Mouse (Mus musculus) heart, adult 2 months (tissue): Measurements from ENCODE around the gene Zfp704. TPM values are rescaled to one million over a fixed set of nuclear protein-coding genes. Genes with fewer than 3 reads are reported as not detected.

ENCODE experiments used
- DNase-seq, 2 experiments: peaks; one replicate each; pipeline ENCODE4 v3.0.0; 2021
- H3K27ac ChIP-seq: fragments of 200-600 bp; 2 replicates; pipeline ENCODE4 v1.8.1; 2022
- H3K27me3 ChIP-seq: fragments of 200-500 bp; 2 replicates; pipeline ENCODE4 v1.6.1; 2012; ENCODE audit warnings: mild to moderate bottlenecking, low read length, inconsistent platforms, mixed read lengths; ENCODE audit not compliant: control insufficient read depth, insufficient read depth
- H3K36me3 ChIP-seq: fragments of 200-500 bp; 2 replicates; pipeline ENCODE4 v1.6.1; 2012; ENCODE audit warnings: low read length, inconsistent platforms; ENCODE audit not compliant: control insufficient read depth, insufficient read depth
- H3K4me1 ChIP-seq: fragments of 200-500 bp; 2 replicates; pipeline ENCODE4 v1.6.1; 2011; ENCODE audit warnings: low read length; ENCODE audit not compliant: control insufficient read depth, insufficient read depth
- H3K4me3 ChIP-seq: fragments of 200-600 bp; 2 replicates; pipeline ENCODE4 v1.8.1; 2022
- H3K79me2 ChIP-seq: fragments of 200-500 bp; replicated peaks from 2 replicates; pipeline ENCODE4 v1.6.1; 2012; ENCODE audit warnings: mild to moderate bottlenecking, inconsistent platforms, low read length, moderate library complexity, mixed read lengths; ENCODE audit not compliant: control insufficient read depth, insufficient read depth
- H3K9ac ChIP-seq: fragments of 200-500 bp; 2 replicates; pipeline ENCODE4 v1.6.1; 2012; ENCODE audit warnings: low read depth, mild to moderate bottlenecking, control low read depth, inconsistent platforms, low read length, mixed read lengths
- CTCF ChIP-seq: fragments of 200-600 bp; IDR thresholded peaks from 2 replicates; pipeline ENCODE4 v1.8.1; 2022; ENCODE audit warnings: antibody characterized with exemption, mild to moderate bottlenecking, moderate library complexity
- EP300 ChIP-seq: fragments of 200-500 bp; IDR thresholded peaks from 2 replicates; pipeline ENCODE4 v1.6.1; 2011; ENCODE audit warnings: low read depth, low read length, control low read depth; ENCODE audit not compliant: insufficient read depth
- POLR2A ChIP-seq: fragments of 200-500 bp; IDR thresholded peaks from 2 replicates; pipeline ENCODE4 v1.6.1; 2011; ENCODE audit warnings: mild to moderate bottlenecking, low read depth, low read length, control low read depth; ENCODE audit not compliant: insufficient read depth
- WGBS: fragments of 180-500 bp; shearing (Covaris S2); methylation state at CpG from one replicate; pipeline ENCODE4 v1.1.7; 2018; 5-methylcytosine and 5-hydroxymethylcytosine counted together
- intact Hi-C: fragments of 180-260 bp; cut with DNase I; formaldehyde crosslinking; loops from one replicate; pipeline ENCODE4 v1.15.1; 2025
- polyA plus RNA-seq: library from polyadenylated mRNA; depleted of rRNA; stranded (reverse); fragments of >200 nt; gene quantifications from 2 replicates; pipeline ENCODE4 v1.2.3, GENCODE M21; 2012
- total RNA-seq, 2 experiments: library from RNA; stranded (reverse); gene quantifications; 2 replicates each; pipeline ENCODE4 v1.2.3; 2021

Gene Zfp704
- total and polyA plus RNA-seq, 3 experiments: 3.3 to 14.2 (median 13.4) TPM

- no peak for TF ChIP-seq EP300
- peak; percentile 82 for TF ChIP-seq CTCF
- H3K9ac ChIP-seq: no peak overlapping the region
- intact Hi-C loops: loop anchor here (1.0 to 5.0 kb wide), 5 partner anchors 66 to 499 kb away; no protein-coding TSS in a partner anchor
- H3K36me3 ChIP-seq: no peaks in the 10 kb centered on the region
- H3K4me1 ChIP-seq: peaks cover 2% of the 10 kb centered on the region
- no peaks in the 10 kb centered on the region for H3K79me2 ChIP-seq
- no peak overlapping the region for H3K27ac ChIP-seq
- 36% methylated on average over 3 of the region's 3 CpGs for WGBS
- H3K27me3 ChIP-seq: no peaks in the 10 kb centered on the region
- no peak overlapping the region for H3K4me3 ChIP-seq
- peak; percentile 47 to 65 for DNase-seq
Measured at GRCm38 (mm10) chr3:9466287-9466686, 143.6 kb downstream of the Zfp704 start.

DNA sequence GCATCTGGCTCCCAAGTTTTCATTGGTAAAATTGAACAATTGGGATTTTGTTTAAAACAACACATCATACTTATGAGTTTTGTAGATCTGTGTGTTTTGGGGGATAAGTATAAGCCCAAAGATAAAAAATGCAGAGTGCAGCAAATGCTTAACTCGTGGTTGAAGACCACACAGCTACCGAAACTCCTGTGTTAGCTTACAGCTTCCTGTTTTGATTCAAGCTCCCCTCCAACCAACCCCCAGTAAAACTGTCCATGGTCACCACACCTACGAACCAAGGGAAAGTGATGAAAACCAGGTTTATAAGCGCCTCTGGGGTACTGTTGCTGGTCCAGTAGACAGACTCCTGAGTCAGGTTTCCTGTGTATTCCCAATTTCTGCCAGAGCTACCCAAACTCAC, 144.2 kb downstream of the Zfp704 start:
- Histone ChIP-seq H3K9ac (no peak overlapping the region), H3K27ac (no peak overlapping the region), H3K4me3 (no peak overlapping the region), H3K36me3 (no peaks in the 10 kb centered on the region), H3K4me1 (peaks cover 4% of the 10 kb centered on the region), H3K79me2 (no peaks in the 10 kb centered on the region), H3K27me3 (no peaks in the 10 kb centered on the region)
- TF ChIP-seq EP300 (no peak), CTCF (no peak), POLR2A (no peak)
- intact Hi-C loops: loop anchor here (1.0 to 5.0 kb wide), 5 partner anchors 65 to 498 kb away; no protein-coding TSS in a partner anchor
- DNase-seq: no peak
- 76% methylated on average over 4 of the region's 4 CpGs for WGBS

DNA sequence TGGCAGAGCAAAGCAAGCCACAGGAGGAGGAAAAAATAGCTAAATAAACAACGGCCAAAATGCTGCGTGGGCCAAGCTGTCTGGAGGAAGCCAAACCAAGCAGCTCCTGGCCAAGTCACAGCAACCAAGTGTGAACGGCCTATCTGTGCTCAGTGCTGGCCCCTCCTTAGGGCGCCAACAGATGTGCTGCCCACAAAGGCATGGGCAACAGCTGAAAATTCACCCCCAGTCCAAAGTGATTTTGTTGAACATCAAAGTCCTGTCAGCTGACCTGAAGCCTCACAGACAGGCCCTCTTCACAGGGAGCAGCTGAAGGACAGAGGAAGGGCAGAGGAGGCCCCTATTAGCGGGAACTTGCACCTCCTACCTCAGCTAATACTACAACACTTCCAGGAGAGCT, 148.2 kb downstream of the Zfp704 start:
- no peak overlapping the region for H3K4me3 ChIP-seq
- peak; percentile 59 to 72 for DNase-seq
- intact Hi-C loops: no loop called here
- no peak for TF ChIP-seq EP300
- TF ChIP-seq POLR2A: no peak
- TF ChIP-seq CTCF: no peak
- WGBS: 46% methylated on average over 5 of the region's 5 CpGs
- H3K4me1 ChIP-seq: peaks cover 4% of the 10 kb centered on the region
- H3K36me3 ChIP-seq: no peaks in the 10 kb centered on the region
- peak overlapping the region; percentile 61 for H3K27ac ChIP-seq
- H3K9ac ChIP-seq: no peak overlapping the region
- H3K79me2 ChIP-seq: no peaks in the 10 kb centered on the region
- no peaks in the 10 kb centered on the region for H3K27me3 ChIP-seq

DNA sequence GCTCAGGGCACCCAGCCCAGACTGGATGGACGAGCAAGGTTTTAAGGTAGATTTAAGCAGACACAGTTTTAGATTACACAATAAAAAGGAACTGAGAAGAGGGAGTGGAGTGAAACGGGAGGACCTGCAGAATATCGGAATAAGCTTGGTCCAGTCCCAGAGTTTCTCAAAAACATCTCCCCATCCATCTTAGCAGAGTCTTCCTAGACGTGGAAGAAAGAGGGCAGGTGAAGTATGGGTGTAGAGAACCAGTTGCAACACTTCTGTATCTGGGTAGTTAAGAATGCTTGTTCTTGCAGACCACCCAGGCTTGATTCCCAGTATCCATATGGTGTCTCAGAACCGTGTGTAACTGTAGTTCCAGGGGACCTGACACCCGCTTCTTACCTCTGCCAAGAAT, 149.6 kb downstream of the Zfp704 start:
- no peak overlapping the region for H3K9ac ChIP-seq
- intact Hi-C loops: no loop called here
- peaks cover 3% of the 10 kb centered on the region for H3K4me1 ChIP-seq
- no peaks in the 10 kb centered on the region for H3K36me3 ChIP-seq
- no peaks in the 10 kb centered on the region for H3K79me2 ChIP-seq
- DNase-seq: no peak
- no peak overlapping the region for H3K4me3 ChIP-seq
- TF ChIP-seq EP300 (no peak), POLR2A (no peak), CTCF (no peak)
- no peaks in the 10 kb centered on the region for H3K27me3 ChIP-seq
- no peak overlapping the region for H3K27ac ChIP-seq
- 85% methylated on average over 6 of the region's 6 CpGs for WGBS

DNA sequence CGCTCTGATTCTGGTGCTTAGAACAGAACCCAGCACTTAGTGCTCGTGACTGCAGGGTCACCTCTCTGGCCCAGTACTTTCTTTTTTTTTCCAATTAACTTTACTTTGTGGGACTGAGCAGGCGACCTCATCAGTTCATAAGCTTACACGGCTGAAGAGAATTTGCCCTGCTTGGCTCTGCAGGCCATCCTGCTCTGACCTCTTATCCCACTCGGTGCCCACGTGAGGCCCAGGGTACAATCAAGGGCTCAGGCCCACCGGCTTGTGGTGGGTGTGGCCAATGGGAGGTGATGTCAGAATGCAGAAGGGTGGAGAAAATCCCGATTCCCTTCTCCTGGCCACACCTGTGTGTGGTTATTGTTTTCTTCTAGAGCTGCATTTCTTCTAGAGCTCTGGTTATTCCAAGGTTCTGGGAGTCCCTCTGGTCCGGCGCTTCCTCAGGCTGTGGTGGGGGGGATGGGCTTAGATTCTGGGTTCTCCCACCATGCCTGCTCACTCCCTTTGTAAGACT, 153.4 kb downstream of the Zfp704 start:
- Histone ChIP-seq H3K36me3 (no peaks in the 10 kb centered on the region), H3K79me2 (no peaks in the 10 kb centered on the region), H3K9ac (no peak overlapping the region), H3K27me3 (no peaks in the 10 kb centered on the region), H3K4me3 (no peak overlapping the region), H3K4me1 (peaks cover 3% of the 10 kb centered on the region), H3K27ac (no peak overlapping the region)
- WGBS: 77% methylated on average over 10 of the region's 10 CpGs
- no peak for TF ChIP-seq CTCF
- TF ChIP-seq POLR2A: no peak
- TF ChIP-seq EP300: no peak
- DNase-seq: no peak
- intact Hi-C loops: no loop called here

- Histone ChIP-seq H3K9ac (no peak overlapping the region), H3K4me1 (no peaks in the 10 kb centered on the region), H3K4me3 (no peak overlapping the region), H3K27me3 (no peaks in the 10 kb centered on the region), H3K79me2 (no peaks in the 10 kb centered on the region), H3K27ac (no peak overlapping the region), H3K36me3 (no peaks in the 10 kb centered on the region)
- intact Hi-C loops: no loop called here
- DNase-seq: no peak
- TF ChIP-seq CTCF (no peak), EP300 (no peak), POLR2A (no peak)
- 94% methylated on average over 5 of the region's 5 CpGs for WGBS
Measured at GRCm38 (mm10) chr3:9455351-9455750, 154.5 kb downstream of the Zfp704 start.
